Mouse (Mus musculus): ENCODE data around the gene Mum1.
"Not testable (repeated sequence)": the region's sequence is repeated elsewhere in the genome, so short reads cannot be mapped to it uniquely, and the experiment has no call there.

Gene Mum1

GRCm38 (mm10) chr10:80208248-80208647 lies 18.0 kb upstream of the Mum1 start:
- no peak for DNase-seq (ENCODE audit: low spot score in 2 of 2)

- DNase-seq (ENCODE audit: low spot score in 2 of 2), result no peak
Observed at GRCm38 (mm10) chr10:80208841-80209371, 17.3 kb upstream of the Mum1 start.

GRCm38 (mm10) chr10:80211547-80212103 lies 14.6 kb upstream of the Mum1 start:
- not testable (repeated sequence) for DNase-seq (ENCODE audit: low spot score in 2 of 2)

GRCm38 (mm10) chr10:80215048-80215772 lies 11.0 kb upstream of the Mum1 start:
- DNase-seq (ENCODE audit: low spot score in 2 of 2), result no peak

GRCm38 (mm10) chr10:80220676-80221075 lies 5.6 kb upstream of the Mum1 start:
- no peak for DNase-seq (ENCODE audit: low spot score in 2 of 2)

- DNase-seq (ENCODE audit: low spot score in 2 of 2), result not testable (repeated sequence)
Observed at GRCm38 (mm10) chr10:80223137-80223536, 3.1 kb upstream of the Mum1 start.

- no peak for DNase-seq (ENCODE audit: low spot score in 2 of 2)
Observed at GRCm38 (mm10) chr10:80226071-80226415, 191 bp upstream of the Mum1 start.

GRCm38 (mm10) chr10:80227166-80227539 lies 919 bp downstream of the Mum1 start:
- no peak for DNase-seq (ENCODE audit: low spot score in 2 of 2)

GRCm38 (mm10) chr10:80227877-80228775 lies 1.9 kb downstream of the Mum1 start:
- DNase-seq (ENCODE audit: low spot score in 2 of 2), result no peak

GRCm38 (mm10) chr10:80236145-80236825 lies 10.1 kb downstream of the Mum1 start:
- DNase-seq (ENCODE audit: low spot score in 2 of 2), result no peak

GRCm38 (mm10) chr10:80237020-80237419 lies 10.8 kb downstream of the Mum1 start:
- no peak for DNase-seq (ENCODE audit: low spot score in 2 of 2)

- DNase-seq (ENCODE audit: low spot score in 2 of 2), result no peak
Observed at GRCm38 (mm10) chr10:80238306-80238705, 12.1 kb downstream of the Mum1 start.

- no peak for DNase-seq (ENCODE audit: low spot score in 2 of 2)
Observed at GRCm38 (mm10) chr10:80239791-80240190, 13.6 kb downstream of the Mum1 start.

- no peak for DNase-seq (ENCODE audit: low spot score in 2 of 2)
Observed at GRCm38 (mm10) chr10:80242088-80242487, 15.9 kb downstream of the Mum1 start.

- DNase-seq (ENCODE audit: low spot score in 2 of 2), result no peak
Observed at GRCm38 (mm10) chr10:80242607-80243006, 16.4 kb downstream of the Mum1 start.

- no peak for DNase-seq (ENCODE audit: low spot score in 2 of 2)
Observed at GRCm38 (mm10) chr10:80244791-80245399, 18.7 kb downstream of the Mum1 start.

- DNase-seq (ENCODE audit: low spot score in 2 of 2), result peak; percentile 60 to 75
Observed at GRCm38 (mm10) chr10:80245600-80245999, 19.4 kb downstream of the Mum1 start.

GRCm38 (mm10) chr10:80247849-80248248 lies 21.6 kb downstream of the Mum1 start:
- DNase-seq (ENCODE audit: low spot score in 2 of 2), result no peak

GRCm38 (mm10) chr10:80248437-80248836 lies 22.2 kb downstream of the Mum1 start:
- DNase-seq (ENCODE audit: low spot score in 2 of 2), result not testable (repeated sequence)

GRCm38 (mm10) chr10:80248971-80249640 lies 22.9 kb downstream of the Mum1 start, which contains the start of gene Ndufs7:
Gene Ndufs7, plus strand, starts transcription at chr10:80249121.
- peak; percentile 95 for DNase-seq (ENCODE audit: low spot score in 2 of 2)

GRCm38 (mm10) chr10:80250059-80250458 lies 23.8 kb downstream of the Mum1 start:
- no peak for DNase-seq (ENCODE audit: low spot score in 2 of 2)
